Mouse (Mus musculus): Measurements from ENCODE around the gene 2010106E10Rik. TPM values are rescaled to one million over a fixed set of nuclear protein-coding genes. Genes with fewer than 3 reads are reported as not detected.

Gene 2010106E10Rik
- not detected in 2 replicates for polyA plus RNA-seq (2012; ENCODE audit: insufficient read depth, insufficient read length, missing spikeins)

GRCm38 (mm10) chrX:112494974-112495373 is at the start of gene 2010106E10Rik:
Gene 2010106E10Rik (plus strand): TSS chrX:112495274.
- Histone ChIP-seq H3K4me1 (ENCODE audit: control insufficient read depth, insufficient read depth, low read length) (no peaks in the 10 kb centered on the region), H3K27ac (ENCODE audit: insufficient read depth, low read depth, low read length) (no peak within 1 kb of the TSS), H3K4me3 (ENCODE audit: insufficient read depth, low read length) (no peak within 1 kb of the TSS)
- no peak for TF ChIP-seq CTCF (IDR thresholded peaks at IDR 0.05; ENCODE audit: low read depth, low read length)
- no peak for TF ChIP-seq POLR2A (IDR thresholded peaks at IDR 0.05; ENCODE audit: borderline replicate concordance, low read depth, low read length)

- TF ChIP-seq CTCF (IDR thresholded peaks at IDR 0.05; ENCODE audit: low read depth, low read length): no peak
- TF ChIP-seq POLR2A (IDR thresholded peaks at IDR 0.05; ENCODE audit: borderline replicate concordance, low read depth, low read length): no peak
- H3K4me1 ChIP-seq (ENCODE audit: control insufficient read depth, insufficient read depth, low read length): no peaks in the 10 kb centered on the region
- H3K27ac ChIP-seq (ENCODE audit: insufficient read depth, low read depth, low read length): no peak overlapping the region
- H3K4me3 ChIP-seq (ENCODE audit: insufficient read depth, low read length): no peak overlapping the region
These were observed 10.6 kb downstream of the 2010106E10Rik start for GRCm38 (mm10) chrX:112505651-112506050.

GRCm38 (mm10) chrX:112524755-112525154 is 29.7 kb downstream of the 2010106E10Rik start:
- TF ChIP-seq POLR2A (IDR thresholded peaks at IDR 0.05; ENCODE audit: borderline replicate concordance, low read depth, low read length): no peak
- TF ChIP-seq CTCF (IDR thresholded peaks at IDR 0.05; ENCODE audit: low read depth, low read length): no peak
- H3K4me3 ChIP-seq (ENCODE audit: insufficient read depth, low read length): no peak overlapping the region
- no peaks in the 10 kb centered on the region for H3K4me1 ChIP-seq (ENCODE audit: control insufficient read depth, insufficient read depth, low read length)
- no peak overlapping the region for H3K27ac ChIP-seq (ENCODE audit: insufficient read depth, low read depth, low read length)

GRCm38 (mm10) chrX:112543115-112543514 is 48.0 kb downstream of the 2010106E10Rik start:
- Histone ChIP-seq H3K4me1 (ENCODE audit: control insufficient read depth, insufficient read depth, low read length) (no peaks in the 10 kb centered on the region), H3K27ac (ENCODE audit: insufficient read depth, low read depth, low read length) (no peak overlapping the region), H3K4me3 (ENCODE audit: insufficient read depth, low read length) (no peak overlapping the region)
- TF ChIP-seq POLR2A (IDR thresholded peaks at IDR 0.05; ENCODE audit: borderline replicate concordance, low read depth, low read length) (no peak), CTCF (IDR thresholded peaks at IDR 0.05; ENCODE audit: low read depth, low read length) (no peak)

- TF ChIP-seq POLR2A (IDR thresholded peaks at IDR 0.05; ENCODE audit: borderline replicate concordance, low read depth, low read length): no peak
- no peak for TF ChIP-seq CTCF (IDR thresholded peaks at IDR 0.05; ENCODE audit: low read depth, low read length)
- Histone ChIP-seq H3K4me3 (ENCODE audit: insufficient read depth, low read length) (no peak overlapping the region), H3K27ac (ENCODE audit: insufficient read depth, low read depth, low read length) (no peak overlapping the region), H3K4me1 (ENCODE audit: control insufficient read depth, insufficient read depth, low read length) (no peaks in the 10 kb centered on the region)
These were observed 72.6 kb downstream of the 2010106E10Rik start for GRCm38 (mm10) chrX:112567716-112568115.

GRCm38 (mm10) chrX:112600511-112601305 is 105.6 kb downstream of the 2010106E10Rik start, which contains the start of gene Zfp711:
Gene Zfp711 (plus strand): TSS chrX:112600526.
- TF ChIP-seq POLR2A (IDR thresholded peaks at IDR 0.05; ENCODE audit: borderline replicate concordance, low read depth, low read length) (no peak), CTCF (IDR thresholded peaks at IDR 0.05; ENCODE audit: low read depth, low read length) (no peak)

GRCm38 (mm10) chrX:112601306-112602120 is 106.4 kb downstream of the 2010106E10Rik start:
- TF ChIP-seq CTCF (IDR thresholded peaks at IDR 0.05; ENCODE audit: low read depth, low read length) (no peak), POLR2A (IDR thresholded peaks at IDR 0.05; ENCODE audit: borderline replicate concordance, low read depth, low read length) (no peak)
- Histone ChIP-seq H3K27ac (ENCODE audit: insufficient read depth, low read depth, low read length) (no peak overlapping the region), H3K4me3 (ENCODE audit: insufficient read depth, low read length) (no peak overlapping the region), H3K4me1 (ENCODE audit: control insufficient read depth, insufficient read depth, low read length) (no peaks in the 10 kb centered on the region)

More at GRCm38 (mm10) chrX:112600511-112601305, 105.6 kb downstream of the 2010106E10Rik start, which contains the start of gene Zfp711:
- Histone ChIP-seq H3K27ac (ENCODE audit: insufficient read depth, low read depth, low read length) (no peak within 1 kb of the TSS), H3K4me3 (ENCODE audit: insufficient read depth, low read length) (peak within 1 kb of the TSS; percentile 8; the same call in 1 of the 2 replicates), H3K4me1 (ENCODE audit: control insufficient read depth, insufficient read depth, low read length) (no peaks in the 10 kb centered on the region)

Other genes starting within 250 kb of the 2010106E10Rik start
- 17.8 and 18.3 TPM in 2 replicates for gene Apool, start 183.9 kb upstream of the 2010106E10Rik start, polyA plus RNA-seq (2012; ENCODE audit: insufficient read depth, insufficient read length, missing spikeins)
- gene Satl1, start 88.5 kb upstream of the 2010106E10Rik start, polyA plus RNA-seq (2012; ENCODE audit: insufficient read depth, insufficient read length, missing spikeins): not detected in 2 replicates
- gene Zfp711, start 105.3 kb downstream of the 2010106E10Rik start, polyA plus RNA-seq (2012; ENCODE audit: insufficient read depth, insufficient read length, missing spikeins): not detected in 2 replicates
- not detected in 2 replicates for gene Pof1b, start 203.4 kb downstream of the 2010106E10Rik start, polyA plus RNA-seq (2012; ENCODE audit: insufficient read depth, insufficient read length, missing spikeins)